Mouse (Mus musculus): ENCODE results near the gene Rbm44. TPM values are rescaled to one million over a fixed set of nuclear protein-coding genes. Genes with fewer than 3 reads are reported as not detected.

Gene Rbm44
- polyA plus RNA-seq, 1 experiment from 2014 or later, result 1.1 TPM

DNA sequence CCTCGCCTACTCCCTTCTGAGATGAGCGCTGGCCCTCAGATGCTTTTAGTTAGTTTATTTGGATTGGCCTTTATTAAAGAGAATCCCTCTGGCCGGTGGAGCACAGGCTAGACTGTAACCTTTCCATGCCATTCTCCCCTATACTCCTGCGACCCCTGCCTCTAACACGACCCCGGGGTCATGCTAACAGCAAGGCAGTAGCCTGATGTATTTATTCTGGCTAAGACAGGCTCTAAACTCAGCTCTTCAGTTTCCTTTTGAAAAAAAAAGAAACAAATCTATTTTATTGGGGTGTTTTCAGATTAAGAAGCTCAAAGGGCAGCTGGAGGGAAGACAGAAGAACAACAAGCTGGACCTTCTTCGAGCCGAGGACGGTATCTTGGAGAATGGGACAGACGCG lies 22.8 kb upstream of the Rbm44 start:
- 82% methylated on average over 11 of the region's 11 CpGs for WGBS
- Histone ChIP-seq H3K9me3 (no peaks in the 10 kb centered on the region), H3K4me3 (no peak overlapping the region), H3K27ac (no peak overlapping the region), H3K9ac (no peak overlapping the region), H3K27me3 (no peaks in the 10 kb centered on the region), H3K4me1 (no peaks in the 10 kb centered on the region), H3K4me2 (no peak overlapping the region), H3K36me3 (peaks cover 51% of the 10 kb centered on the region)
- no peak for ATAC-seq (ENCODE audit: insufficient number of reproducible peaks, insufficient read depth, low FRiP score, low TSS enrichment, low read depth)

- Histone ChIP-seq H3K9me3 (no peaks in the 10 kb centered on the region), H3K9ac (no peak overlapping the region), H3K27ac (no peak overlapping the region), H3K4me3 (no peak overlapping the region), H3K36me3 (peaks cover 56% of the 10 kb centered on the region), H3K4me2 (no peak overlapping the region), H3K4me1 (no peaks in the 10 kb centered on the region), H3K27me3 (no peaks in the 10 kb centered on the region)
- no peak for ATAC-seq (ENCODE audit: insufficient number of reproducible peaks, insufficient read depth, low FRiP score, low TSS enrichment, low read depth)
- whole genome bisulfite sequencing, result 92% methylated on average over 5 of the region's 5 CpGs
Observed at GRCm38 (mm10) chr1:91123004-91123403, 21.9 kb upstream of the Rbm44 start.

- Histone ChIP-seq H3K36me3 (peaks cover 61% of the 10 kb centered on the region), H3K4me2 (no peak overlapping the region), H3K4me1 (no peaks in the 10 kb centered on the region), H3K4me3 (no peak overlapping the region), H3K9ac (no peak overlapping the region), H3K27ac (no peak overlapping the region), H3K27me3 (no peaks in the 10 kb centered on the region), H3K9me3 (no peaks in the 10 kb centered on the region)
- no peak for ATAC-seq (ENCODE audit: insufficient number of reproducible peaks, insufficient read depth, low FRiP score, low TSS enrichment, low read depth)
- 89% methylated on average over 3 of the region's 3 CpGs for WGBS
Observed at GRCm38 (mm10) chr1:91123466-91123865, 21.4 kb upstream of the Rbm44 start.

GRCm38 (mm10) chr1:91128849-91129248 lies 16.0 kb upstream of the Rbm44 start:
- Histone ChIP-seq H3K9me3 (no peaks in the 10 kb centered on the region; the same call in 1 of the 2 replicates), H3K9ac (no peak overlapping the region), H3K27me3 (no peaks in the 10 kb centered on the region), H3K4me2 (no peak overlapping the region), H3K36me3 (peaks cover 50% of the 10 kb centered on the region), H3K27ac (no peak overlapping the region), H3K4me1 (no peaks in the 10 kb centered on the region), H3K4me3 (no peak overlapping the region)
- no peak for ATAC-seq (ENCODE audit: insufficient number of reproducible peaks, insufficient read depth, low FRiP score, low TSS enrichment, low read depth)
- 88% methylated on average over 4 of the region's 4 CpGs for WGBS

- H3K4me2 ChIP-seq, result no peak overlapping the region
- H3K27ac ChIP-seq, result no peak overlapping the region
- no peak for ATAC-seq (ENCODE audit: insufficient number of reproducible peaks, insufficient read depth, low FRiP score, low TSS enrichment, low read depth)
- no peaks in the 10 kb centered on the region for H3K4me1 ChIP-seq
- no peaks in the 10 kb centered on the region for H3K27me3 ChIP-seq
- no peaks in the 10 kb centered on the region for H3K9me3 ChIP-seq
- 79% methylated on average over 2 of the region's 2 CpGs for WGBS
- H3K4me3 ChIP-seq, result no peak overlapping the region
- H3K36me3 ChIP-seq, result no peaks in the 10 kb centered on the region
- no peak overlapping the region for H3K9ac ChIP-seq
Observed at GRCm38 (mm10) chr1:91137036-91137435, 7.9 kb upstream of the Rbm44 start.

DNA sequence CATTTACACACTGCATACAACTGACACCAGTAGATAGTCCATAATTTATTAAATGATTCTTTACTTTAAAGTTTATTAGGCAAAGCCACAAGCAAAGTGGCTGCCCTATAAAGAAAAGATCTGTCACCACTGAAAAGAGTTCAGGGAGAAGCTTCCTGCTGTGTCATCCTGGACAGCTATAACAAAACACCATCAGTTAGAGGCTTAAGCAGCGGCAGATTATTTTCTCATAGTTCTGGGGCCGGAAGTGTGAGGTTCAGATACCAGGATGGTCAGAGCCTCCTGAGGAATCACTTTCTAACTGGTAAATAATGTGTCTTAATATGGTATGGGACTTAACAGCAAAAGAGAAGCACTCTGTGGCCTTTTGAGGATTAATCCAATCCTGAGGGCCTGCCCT lies 6.6 kb downstream of the Rbm44 start:
- no peak overlapping the region for H3K9ac ChIP-seq
- no peak overlapping the region for H3K4me3 ChIP-seq
- no peaks in the 10 kb centered on the region for H3K27me3 ChIP-seq
- H3K36me3 ChIP-seq, result no peaks in the 10 kb centered on the region
- 83% methylated on average over 2 of the region's 2 CpGs for WGBS
- no peaks in the 10 kb centered on the region for H3K4me1 ChIP-seq
- H3K4me2 ChIP-seq, result no peak overlapping the region
- no peaks in the 10 kb centered on the region for H3K9me3 ChIP-seq
- ATAC-seq (ENCODE audit: insufficient number of reproducible peaks, insufficient read depth, low FRiP score, low TSS enrichment, low read depth), result no peak
- no peak overlapping the region for H3K27ac ChIP-seq

GRCm38 (mm10) chr1:91166798-91167197 lies 21.9 kb downstream of the Rbm44 start:
- Histone ChIP-seq H3K4me2 (no peak overlapping the region), H3K27ac (no peak overlapping the region), H3K9me3 (no peaks in the 10 kb centered on the region), H3K4me3 (no peak overlapping the region), H3K27me3 (no peaks in the 10 kb centered on the region), H3K9ac (no peak overlapping the region), H3K36me3 (no peaks in the 10 kb centered on the region), H3K4me1 (no peaks in the 10 kb centered on the region)
- ATAC-seq (ENCODE audit: insufficient number of reproducible peaks, insufficient read depth, low FRiP score, low TSS enrichment, low read depth), result no peak
- 80% methylated on average over 6 of the region's 6 CpGs for WGBS

DNA sequence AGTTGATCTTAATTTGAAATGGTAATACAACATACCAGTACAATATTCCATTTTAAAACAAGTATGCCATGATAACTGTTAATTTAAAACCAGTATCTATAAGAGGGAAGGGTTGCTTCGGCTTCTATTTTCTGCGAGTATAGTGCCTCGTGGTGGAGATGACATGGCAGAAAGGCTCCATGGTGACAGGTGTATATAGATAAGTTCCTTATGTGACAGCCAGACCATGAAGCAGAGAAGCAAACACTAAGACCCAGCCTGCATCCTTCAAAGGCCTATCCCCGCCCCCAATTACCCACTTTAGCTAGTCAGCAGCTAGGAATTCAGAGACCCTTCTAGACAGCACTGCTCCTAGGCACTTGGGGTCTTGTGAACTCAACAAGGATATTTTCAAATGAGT lies 24.3 kb downstream of the Rbm44 start:
- H3K27ac ChIP-seq, result no peak overlapping the region
- no peak overlapping the region for H3K4me2 ChIP-seq
- WGBS, result 78% methylated on average over 4 of the region's 4 CpGs
- H3K36me3 ChIP-seq, result no peaks in the 10 kb centered on the region
- no peak for ATAC-seq (ENCODE audit: insufficient number of reproducible peaks, insufficient read depth, low FRiP score, low TSS enrichment, low read depth)
- no peak overlapping the region for H3K4me3 ChIP-seq
- H3K9ac ChIP-seq, result no peak overlapping the region
- no peaks in the 10 kb centered on the region for H3K4me1 ChIP-seq
- no peaks in the 10 kb centered on the region for H3K27me3 ChIP-seq
- H3K9me3 ChIP-seq, result no peaks in the 10 kb centered on the region

GRCm38 (mm10) chr1:91174796-91175195 lies 29.9 kb downstream of the Rbm44 start:
- no peak for ATAC-seq (ENCODE audit: insufficient number of reproducible peaks, insufficient read depth, low FRiP score, low TSS enrichment, low read depth)
- Histone ChIP-seq H3K4me1 (peaks cover 4% of the 10 kb centered on the region), H3K27ac (no peak overlapping the region), H3K9ac (no peak overlapping the region), H3K9me3 (no peaks in the 10 kb centered on the region), H3K36me3 (no peaks in the 10 kb centered on the region), H3K4me3 (no peak overlapping the region), H3K4me2 (no peak overlapping the region), H3K27me3 (peaks cover 13% of the 10 kb centered on the region)
- 90% methylated on average over 5 of the region's 5 CpGs for WGBS

DNA sequence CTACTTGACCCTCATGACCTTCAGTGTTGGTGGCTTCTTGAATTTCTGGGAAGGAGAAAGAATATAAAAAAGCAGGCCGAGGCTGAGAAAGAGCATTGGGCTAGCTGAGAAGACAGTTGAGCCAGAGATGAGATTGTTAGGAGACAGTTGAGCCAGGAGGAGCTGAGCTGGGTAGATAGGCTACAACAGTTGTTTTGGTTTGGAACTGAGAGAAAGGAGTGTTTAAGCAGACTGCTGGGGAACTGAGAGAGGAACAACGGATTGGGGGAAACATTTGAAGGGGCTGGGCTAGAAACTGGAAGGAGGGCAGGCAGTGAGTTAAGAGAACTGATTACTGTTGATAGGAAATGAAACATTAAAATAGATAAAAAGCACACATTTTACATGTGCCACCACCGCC lies 31.1 kb downstream of the Rbm44 start:
- Histone ChIP-seq H3K4me2 (no peak overlapping the region), H3K9me3 (no peaks in the 10 kb centered on the region), H3K27me3 (peaks cover 24% of the 10 kb centered on the region), H3K36me3 (no peaks in the 10 kb centered on the region), H3K27ac (no peak overlapping the region), H3K4me1 (peaks cover 13% of the 10 kb centered on the region), H3K9ac (no peak overlapping the region), H3K4me3 (no peak overlapping the region)
- no peak for ATAC-seq (ENCODE audit: insufficient number of reproducible peaks, insufficient read depth, low FRiP score, low TSS enrichment, low read depth)
- 49% methylated on average over 3 of the region's 3 CpGs for WGBS

DNA sequence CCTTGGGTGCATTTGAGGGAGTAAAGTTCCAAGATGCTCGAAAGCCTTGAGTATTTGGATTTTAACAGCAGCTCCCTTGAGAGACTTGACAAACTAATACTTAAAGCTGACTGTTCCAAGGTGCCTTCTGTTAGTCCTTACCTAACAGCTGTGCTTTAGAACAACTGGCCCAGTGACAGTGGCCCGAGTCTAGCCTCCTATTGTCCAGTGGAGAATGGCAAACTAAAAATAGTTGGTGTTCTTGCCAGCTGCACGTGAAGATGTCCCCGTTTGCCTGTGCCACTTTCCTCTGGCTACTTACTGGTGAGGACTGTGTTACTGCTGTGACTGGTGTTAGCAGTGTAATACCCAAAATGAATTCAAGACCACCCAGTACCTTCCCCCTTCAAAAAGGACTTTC lies 32.0 kb downstream of the Rbm44 start:
- H3K4me1 ChIP-seq, result peaks cover 22% of the 10 kb centered on the region

DNA sequence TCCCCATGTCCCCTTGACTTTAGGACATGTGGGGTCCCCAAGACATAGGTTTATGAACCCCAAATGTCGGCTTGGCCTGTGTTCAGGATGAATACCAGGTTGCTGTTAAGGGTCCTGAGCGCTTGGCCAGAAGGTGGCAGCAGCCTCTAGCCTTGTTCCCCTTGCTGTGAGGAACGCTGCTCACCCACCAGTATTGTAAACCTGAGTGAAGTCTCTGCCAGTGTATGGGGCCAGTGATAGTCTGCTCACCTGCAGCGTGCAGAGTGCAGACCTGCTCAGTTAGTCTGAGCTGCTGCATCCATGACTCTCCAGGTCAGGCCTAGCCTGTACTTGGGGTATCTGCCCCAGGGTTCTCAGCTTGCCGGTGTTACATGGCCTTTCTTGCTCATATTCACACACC lies 34.2 kb downstream of the Rbm44 start:
- no peak overlapping the region for H3K4me3 ChIP-seq
- peaks cover 31% of the 10 kb centered on the region for H3K4me1 ChIP-seq
- 0 out of 2 replicates have a peak, but pooled peaks have one; percentile 50 for ATAC-seq (ENCODE audit: insufficient number of reproducible peaks, insufficient read depth, low FRiP score, low TSS enrichment, low read depth)
- no peak overlapping the region for H3K27ac ChIP-seq
- H3K9ac ChIP-seq, result no peak overlapping the region
- no peak overlapping the region for H3K4me2 ChIP-seq
- peaks cover 24% of the 10 kb centered on the region for H3K27me3 ChIP-seq
- 34% methylated on average over 5 of the region's 5 CpGs for WGBS
- no peaks in the 10 kb centered on the region for H3K9me3 ChIP-seq
- no peaks in the 10 kb centered on the region for H3K36me3 ChIP-seq

More for the DNA sequence above, 32.0 kb downstream of the Rbm44 start:
- Histone ChIP-seq H3K27me3 (peaks cover 24% of the 10 kb centered on the region), H3K27ac (no peak overlapping the region), H3K4me2 (no peak overlapping the region), H3K9ac (no peak overlapping the region), H3K9me3 (no peaks in the 10 kb centered on the region), H3K36me3 (no peaks in the 10 kb centered on the region), H3K4me3 (no peak overlapping the region)
- WGBS, result 77% methylated on average over 4 of the region's 4 CpGs
- no peak for ATAC-seq (ENCODE audit: insufficient number of reproducible peaks, insufficient read depth, low FRiP score, low TSS enrichment, low read depth)
